Mouse (Mus musculus) cerebellum, adult 9-10 months (tissue): Measurements from ENCODE around the gene Slc25a13.
"Not testable (repeated sequence)": the region's sequence is repeated elsewhere in the genome, so short reads cannot be mapped to it uniquely, and the experiment has no call there.

ENCODE experiments used
- DNase-seq: peaks from one replicate; pipeline ENCODE4 v3.0.0; 2022

Gene Slc25a13

DNA sequence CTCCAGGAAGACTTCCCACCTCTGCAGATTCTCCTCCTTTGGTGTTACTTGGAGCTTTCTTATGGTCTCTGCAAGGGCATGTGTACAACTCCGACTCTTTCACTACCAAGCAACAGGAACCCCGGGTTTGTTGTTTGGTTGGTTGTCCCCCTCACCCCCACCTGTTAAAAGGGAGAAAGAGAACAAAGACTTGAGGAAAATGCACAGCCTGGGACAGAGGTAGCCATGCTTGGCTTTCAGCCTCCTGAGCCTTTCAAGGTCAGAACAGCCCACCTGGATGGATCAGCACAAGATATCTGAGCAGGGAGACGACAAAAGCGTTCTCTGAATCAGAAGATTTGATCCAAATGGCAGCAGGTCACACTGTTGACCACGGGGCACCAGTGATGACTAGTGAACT, 15.0 kb downstream of the Slc25a13 start:
- no peak for DNase-seq

DNA sequence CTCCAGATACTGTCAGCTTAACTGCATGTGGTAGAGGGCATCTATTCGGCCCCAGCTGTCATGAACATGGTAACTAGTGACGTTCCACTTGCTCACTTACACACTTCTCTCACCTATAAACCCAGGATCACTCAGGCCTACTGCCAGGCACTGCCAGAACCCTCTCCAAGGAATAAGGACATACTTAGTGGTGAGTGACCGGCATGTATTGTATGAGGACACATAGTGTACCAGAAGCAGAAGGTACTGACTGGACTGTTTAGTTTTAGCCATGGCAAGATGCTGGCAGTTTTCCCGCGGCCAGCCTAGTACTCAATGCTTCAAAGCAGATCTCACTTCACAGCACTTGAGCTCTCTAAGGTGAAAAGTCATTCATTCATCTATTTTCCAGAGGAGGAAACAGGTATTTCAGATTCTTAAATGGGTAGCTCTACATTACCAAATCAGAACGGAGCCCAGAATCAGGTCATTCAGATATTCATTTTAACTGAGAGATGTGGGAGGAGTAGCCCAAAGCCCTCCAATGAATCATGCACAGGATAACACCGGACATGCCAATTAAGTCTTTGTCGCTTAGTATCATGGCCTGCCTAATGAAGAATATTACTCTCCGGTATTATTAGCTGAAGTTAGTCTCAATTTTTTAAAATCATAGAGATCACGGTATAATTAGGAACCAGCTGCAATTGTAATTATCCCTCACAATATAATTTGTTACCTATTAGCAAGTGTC, 17.7 kb downstream of the Slc25a13 start:
- DNase-seq = no peak

DNA sequence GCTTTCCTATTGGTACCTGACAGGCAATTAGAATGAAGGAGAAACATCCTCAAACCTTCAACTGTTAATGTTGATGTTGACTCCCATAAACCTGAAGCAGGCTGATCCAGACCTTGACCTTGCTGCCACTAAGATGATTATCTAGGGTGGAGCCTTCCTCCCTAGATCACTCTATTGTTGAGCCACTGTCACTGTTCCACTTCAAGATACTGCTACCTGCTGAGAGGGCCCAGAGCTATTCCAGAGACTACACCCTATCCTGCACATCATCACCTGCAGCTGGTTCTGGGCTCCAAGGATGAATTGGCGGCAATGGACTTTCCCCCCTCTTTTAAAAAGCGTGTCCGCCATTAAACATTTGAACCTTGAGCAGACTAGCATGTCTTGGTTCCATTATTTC, 18.9 kb downstream of the Slc25a13 start:
- DNase-seq = not testable (repeated sequence)

DNA sequence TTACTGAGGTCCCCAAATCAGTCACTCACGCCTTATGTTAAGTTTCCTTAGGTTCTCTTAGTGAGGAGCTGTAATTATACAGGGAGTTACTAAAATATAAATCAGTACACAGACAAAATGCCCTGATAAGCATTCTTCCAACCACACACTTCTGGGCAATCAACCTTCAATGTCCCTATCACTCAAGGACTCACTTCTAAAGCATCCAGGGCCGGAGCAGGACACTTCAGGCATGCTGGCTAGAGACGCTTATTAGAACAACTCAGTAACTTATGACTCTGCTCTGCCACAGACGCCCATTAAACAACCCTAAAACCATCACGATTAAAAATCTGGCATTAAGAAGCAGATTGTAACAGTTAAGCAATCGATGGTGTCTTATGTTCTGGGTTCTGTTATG, 19.6 kb downstream of the Slc25a13 start:
- no peak for DNase-seq

DNA sequence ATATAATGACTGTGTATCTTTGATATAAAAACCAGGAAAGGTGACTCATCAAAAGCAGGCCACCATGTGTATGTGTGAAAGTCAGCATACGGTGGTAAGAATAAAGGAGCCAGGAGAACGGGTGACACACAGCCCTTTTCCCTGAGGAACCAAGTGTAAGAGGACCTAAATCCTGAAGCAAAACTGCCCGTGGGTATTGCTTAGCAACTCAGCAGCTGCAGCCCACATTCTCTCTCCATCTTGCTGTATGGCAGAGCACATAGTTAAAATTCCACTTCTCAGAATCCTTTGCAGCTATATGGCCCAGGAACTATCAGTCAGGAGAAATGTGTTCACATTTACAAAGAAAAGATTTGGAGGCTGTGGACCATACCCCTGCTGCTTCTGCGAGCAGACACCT, 20.4 kb downstream of the Slc25a13 start:
- no peak for DNase-seq

DNA sequence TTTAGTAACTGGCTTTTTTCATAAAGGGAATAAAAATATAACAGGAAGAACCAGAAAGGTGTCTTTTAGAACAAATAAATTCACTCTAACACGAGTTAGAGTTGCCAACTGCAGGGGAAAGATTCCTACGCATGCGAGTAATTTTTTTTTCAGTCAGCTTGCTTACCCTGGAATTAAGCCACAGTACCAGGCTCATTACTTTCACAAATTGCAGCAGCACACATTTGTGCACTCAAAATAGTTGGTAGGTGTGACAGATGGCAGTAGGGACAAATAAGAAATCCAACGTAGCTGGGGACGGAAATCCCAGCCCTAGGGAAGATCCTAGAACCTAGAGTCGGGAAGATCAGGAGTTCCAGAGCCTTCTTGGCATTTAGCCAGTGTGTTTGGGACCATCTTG, 22.1 kb downstream of the Slc25a13 start:
- DNase-seq = peak; percentile 23

DNA sequence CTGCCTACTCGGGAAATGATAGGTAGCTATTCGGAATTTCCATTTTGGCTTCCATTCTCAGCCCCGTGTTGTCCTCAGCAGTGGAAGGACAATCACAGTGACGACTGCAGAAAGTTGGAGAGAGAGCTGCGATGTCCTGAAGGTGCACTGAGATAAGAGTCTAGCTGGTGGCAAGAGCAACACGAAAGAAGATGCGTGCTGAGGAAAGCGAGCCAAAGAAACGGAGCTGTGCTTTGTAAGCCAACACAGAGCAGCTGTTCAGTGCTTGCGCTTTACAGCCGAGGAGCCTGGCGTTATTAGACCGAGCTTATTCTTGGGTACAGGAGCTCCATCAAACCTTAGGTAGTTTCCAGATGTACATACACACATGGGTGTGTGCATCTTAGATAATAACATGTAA, 23.1 kb downstream of the Slc25a13 start:
- no peak for DNase-seq

DNA sequence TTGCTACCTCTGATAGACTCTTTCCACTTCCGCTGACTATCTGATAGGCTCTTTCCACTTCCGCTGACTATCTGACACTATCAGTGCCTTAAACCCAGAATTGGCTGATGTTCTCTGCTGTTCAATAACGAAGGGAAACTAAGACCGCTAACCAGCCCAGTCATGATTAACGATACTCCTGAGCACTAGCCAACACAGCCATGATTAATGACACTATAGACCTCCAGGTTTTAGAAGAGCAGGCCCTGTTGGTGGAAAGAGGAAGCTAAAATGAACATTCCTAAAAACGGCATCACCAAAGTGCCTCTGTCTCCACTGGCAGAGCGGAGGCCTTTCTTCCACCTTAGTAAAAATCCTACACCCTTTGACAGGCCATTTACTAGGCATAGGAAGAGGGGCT, 24.6 kb downstream of the Slc25a13 start:
- DNase-seq = no peak

DNA sequence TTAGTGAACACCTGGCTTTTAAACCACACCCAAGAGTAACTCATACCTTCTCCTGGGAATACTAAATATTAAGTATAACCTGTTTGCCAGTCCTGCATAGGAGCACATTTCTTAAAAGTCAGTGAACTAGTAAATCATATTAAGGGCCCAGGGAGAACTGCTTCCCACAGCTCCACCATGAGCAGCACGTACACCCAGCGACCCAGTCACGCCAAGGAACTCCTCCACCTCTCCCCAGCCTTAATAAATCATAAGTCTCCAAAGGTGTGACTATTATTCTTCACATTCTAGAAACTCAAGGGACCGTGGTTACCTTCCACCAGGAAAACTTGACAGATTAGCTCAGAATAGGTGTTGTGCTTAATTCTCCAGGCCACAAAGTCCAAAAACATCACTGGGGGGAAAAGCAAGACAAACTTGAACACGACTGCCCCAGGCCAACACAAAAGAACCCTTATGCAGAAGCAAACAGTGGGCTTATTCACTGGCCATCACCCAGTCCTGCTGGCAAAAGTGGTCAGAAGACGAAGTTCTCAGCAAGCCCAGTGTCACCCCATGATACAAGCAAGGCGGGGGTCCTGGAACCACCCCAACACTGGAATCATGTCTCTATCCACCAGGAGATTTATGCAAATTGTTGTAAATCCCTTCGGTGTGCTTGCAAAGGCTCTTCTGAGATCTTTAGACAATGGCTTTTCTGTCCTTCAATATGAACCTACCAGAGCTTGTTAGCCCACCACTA, 25.2 kb downstream of the Slc25a13 start:
- DNase-seq = peak; percentile 19

DNA sequence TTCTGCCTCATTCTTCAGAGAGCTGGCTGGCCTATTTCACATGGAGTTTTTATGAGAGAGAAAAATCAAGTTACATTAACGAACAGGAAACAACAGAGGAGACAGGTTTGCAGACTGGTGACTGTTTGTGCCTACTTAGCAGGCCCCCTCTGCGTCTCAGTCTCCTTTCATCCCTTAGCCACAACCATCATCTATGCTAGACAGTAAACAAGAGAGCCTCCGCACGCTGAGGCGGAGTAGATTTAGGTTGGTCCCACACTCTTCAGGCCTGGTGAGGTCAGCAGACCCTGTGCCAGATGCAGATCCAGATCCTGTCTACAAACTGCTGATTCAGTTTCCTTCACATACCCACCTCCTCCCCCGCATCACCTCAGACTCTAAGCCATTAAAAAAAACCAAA, 28.0 kb downstream of the Slc25a13 start:
- DNase-seq = no peak

DNA sequence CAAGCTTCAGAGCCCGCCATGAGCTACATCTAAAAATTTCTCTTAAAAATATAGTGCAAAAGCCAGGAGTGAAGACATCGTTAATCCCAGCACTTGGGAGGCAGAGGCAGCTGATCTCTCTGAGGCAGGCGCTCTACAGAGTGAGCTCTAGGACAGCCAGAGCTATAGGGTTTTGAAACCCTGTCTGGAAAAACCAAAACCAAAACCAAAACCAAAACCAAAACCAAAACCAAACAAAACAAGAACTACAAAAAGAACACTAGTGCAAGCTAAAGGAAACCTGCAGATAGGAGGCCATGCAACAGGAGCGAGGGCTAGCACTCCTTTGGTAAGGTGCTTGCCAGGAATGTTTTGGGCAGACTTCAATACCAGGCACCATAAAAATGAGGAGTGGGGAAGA, 30.5 kb downstream of the Slc25a13 start:
- DNase-seq = no peak

DNA sequence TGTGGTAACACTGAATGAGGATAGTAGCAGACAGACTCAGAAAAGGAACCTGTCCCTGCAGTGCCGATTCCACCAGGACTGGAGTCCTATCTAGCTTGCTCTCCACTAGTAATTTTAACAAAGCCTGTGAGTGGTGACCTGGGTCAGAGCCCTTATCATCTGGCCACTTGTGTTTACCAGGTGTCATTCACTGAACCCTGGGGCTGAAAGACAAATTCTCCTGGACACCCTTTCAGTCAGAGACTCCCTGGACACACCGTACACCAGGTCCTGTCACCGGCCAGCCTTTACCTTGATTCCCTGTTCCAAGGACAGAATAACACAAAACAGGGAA, 31.3 kb downstream of the Slc25a13 start:
- DNase-seq = no peak

DNA sequence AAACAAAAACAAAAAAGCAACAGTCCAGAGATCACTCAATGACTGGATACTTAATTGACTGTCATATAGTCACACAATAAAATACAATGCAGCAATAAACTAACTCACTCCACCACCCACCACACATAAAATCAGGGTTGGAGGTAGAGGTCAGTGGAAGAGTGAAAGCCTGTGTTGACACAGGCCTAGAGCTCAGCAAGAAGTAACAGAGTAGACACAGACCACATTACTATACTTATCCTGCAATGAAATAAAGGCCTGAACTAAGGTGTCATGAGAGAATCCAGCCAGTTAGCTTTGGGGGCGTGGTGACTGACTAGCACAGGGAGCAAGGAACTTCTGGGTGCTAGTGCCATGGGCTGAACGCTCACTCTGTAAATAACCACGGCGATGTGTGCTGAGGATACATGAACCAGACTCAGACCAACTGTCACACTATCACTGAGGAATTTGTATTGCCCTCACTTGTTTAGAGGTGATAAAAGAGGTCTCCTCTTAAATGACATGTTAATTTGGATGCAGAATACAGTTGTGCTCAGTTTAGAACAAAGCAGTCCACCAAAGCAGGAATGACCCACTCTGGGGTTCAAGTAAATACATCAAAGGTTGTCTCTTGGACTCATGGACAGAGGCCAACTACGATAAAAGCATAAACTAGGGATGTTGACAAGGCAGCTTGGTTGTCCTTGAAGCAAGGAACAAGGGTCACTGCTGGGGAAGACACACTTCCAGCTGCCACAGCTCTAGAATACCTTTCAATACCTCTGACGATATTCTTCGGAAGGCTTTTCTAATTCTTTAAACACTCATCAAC, 31.8 kb downstream of the Slc25a13 start:
- no peak for DNase-seq

DNA sequence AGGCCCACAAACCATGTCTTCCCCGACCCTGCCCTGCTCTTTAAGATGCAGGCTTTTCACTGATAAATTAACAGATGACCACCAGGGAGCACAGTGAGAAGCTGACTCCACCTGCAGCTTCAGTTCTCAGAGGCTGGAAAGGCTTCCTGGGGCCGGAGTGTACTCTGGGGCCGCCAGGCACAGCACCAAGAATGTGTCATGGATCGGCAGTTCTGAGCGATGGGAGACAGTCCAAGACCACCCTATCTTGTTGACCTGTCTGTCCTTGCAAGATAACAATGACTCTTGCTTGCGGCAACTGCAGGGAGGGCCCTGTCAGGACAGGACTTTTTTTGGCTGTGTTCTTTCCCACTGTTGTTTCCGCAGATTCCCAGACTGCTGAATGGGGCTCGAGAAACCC, 33.4 kb downstream of the Slc25a13 start:
- DNase-seq = no peak

DNA sequence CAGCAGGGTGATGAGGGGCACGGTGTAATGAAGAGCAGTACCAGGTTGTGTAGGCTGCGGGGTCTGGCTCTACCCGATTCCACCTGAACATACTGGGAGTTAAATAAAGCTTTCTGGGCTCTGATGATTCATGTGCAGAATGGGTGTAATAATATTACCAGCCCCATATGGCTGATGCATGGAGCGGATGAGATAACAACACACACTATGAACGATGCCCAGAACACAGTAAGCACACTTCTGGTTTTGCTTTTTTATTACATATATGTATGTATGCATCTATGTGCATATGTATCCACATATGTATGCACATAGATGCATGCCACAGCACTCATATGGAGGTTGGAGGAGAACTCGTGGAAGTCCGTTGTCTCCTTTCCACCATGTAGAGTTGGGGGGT, 34.8 kb downstream of the Slc25a13 start:
- DNase-seq = no peak

DNA sequence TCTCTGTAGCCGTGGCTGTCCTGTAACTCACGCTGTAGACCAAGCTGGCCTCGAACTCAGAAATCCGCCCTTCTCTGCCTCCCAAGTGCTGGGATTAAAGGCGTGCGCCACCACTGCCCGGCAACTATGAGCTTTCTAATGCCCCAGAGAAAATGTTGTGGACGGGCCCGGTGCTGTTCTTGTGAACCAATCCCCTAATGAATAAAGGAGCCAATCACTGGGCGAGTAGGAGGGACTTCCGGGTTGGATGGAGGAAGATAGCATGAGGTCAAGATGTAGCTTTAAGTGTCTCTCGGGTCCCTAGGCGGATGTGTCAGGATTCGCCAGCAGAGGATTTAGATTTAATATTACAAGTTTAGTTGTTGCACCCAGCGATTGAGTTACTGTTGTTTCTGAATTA, 38.6 kb downstream of the Slc25a13 start:
- not testable (repeated sequence) for DNase-seq

DNA sequence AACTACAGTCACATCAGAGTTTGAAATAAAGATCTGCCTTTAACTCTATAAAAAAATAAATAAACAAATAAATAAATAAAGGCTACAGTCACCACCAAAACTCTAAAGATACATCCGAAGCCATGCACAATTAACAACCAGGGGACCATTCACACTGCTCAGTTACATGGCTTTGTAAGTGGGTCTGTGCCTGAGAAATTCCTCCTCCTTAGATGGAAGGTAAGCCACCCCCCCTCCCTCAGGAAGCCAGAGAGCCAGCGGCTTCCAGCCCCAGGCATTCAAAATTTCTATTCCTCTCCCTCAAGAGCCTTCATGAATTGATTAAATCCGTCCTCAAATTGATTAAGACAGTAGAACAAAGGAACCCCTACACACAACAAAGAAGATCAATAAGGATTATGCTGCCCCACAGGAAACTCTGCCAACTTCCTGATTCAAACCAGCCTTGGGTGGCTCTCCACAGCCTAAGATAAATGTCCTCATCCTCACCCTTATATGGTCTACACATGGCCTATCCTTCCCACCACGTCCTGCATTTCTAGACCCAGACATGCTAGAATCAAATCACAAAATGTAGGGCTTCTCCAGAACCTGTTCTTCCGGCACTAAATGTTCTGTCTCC, 41.5 kb downstream of the Slc25a13 start:
- no peak for DNase-seq

DNA sequence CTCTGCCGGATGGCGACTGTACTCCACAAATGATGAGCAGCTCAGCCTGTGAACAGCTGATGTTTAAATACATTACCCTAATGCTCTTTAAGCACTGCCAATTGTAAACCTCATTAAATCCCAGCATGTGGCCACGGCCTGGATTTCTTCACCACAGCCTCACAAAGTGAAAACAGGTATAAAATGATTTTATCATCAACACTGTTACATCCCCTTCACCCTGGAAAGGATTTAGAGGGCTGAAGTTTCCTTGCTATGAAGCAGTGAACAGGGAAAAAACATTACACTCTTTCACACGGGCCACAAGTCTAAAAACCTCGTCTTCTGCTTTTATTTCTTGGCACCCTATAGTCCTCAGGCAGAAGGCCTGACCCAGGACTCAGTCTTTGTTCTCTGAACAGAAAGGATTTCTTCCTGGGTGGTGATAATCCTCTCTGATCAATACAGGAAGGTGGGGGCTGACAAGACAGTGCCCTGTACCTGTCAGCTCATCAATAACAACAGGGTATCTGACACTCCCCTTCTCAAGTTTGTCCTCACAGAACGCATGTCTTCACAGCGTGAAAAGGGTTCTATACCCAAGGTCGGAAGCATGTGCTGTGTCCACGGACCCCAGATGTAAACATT, 42.9 kb downstream of the Slc25a13 start:
- DNase-seq = no peak

DNA sequence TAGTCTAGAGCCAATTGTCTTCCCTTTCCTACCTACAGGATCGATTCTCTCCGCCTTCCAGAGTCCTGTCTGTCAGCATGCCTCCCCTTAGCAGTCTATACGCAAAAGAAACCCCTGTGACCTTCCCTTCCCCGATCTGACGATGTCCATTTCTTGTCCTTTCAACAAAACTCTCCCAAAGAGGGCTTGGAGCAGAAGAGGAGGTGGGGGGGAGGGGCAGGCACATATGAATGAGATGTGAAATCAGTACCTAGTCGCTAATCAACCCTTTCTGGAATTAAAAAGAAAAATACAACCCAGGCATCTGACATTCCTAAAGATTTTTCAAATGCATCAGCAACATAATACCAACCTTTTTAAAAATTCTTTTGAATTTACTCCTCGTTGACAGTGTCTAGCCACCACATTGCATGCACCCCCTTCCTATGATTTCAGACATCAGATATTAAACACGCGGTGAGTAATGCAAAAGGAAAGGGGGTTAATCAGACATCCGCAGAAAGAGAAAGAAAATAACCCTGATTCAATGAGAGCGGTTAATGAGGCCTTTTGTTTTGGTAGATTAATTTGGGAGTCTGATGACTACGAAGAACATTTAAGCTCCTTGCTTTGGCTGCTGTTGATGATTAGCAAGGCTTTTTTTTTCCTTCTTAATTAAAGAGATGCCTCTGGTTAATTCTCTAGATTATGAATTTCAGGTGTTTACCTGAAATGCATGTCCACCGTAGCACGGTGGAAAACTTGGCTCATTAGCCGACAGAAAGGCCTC, 43.6 kb downstream of the Slc25a13 start:
- no peak for DNase-seq

DNA sequence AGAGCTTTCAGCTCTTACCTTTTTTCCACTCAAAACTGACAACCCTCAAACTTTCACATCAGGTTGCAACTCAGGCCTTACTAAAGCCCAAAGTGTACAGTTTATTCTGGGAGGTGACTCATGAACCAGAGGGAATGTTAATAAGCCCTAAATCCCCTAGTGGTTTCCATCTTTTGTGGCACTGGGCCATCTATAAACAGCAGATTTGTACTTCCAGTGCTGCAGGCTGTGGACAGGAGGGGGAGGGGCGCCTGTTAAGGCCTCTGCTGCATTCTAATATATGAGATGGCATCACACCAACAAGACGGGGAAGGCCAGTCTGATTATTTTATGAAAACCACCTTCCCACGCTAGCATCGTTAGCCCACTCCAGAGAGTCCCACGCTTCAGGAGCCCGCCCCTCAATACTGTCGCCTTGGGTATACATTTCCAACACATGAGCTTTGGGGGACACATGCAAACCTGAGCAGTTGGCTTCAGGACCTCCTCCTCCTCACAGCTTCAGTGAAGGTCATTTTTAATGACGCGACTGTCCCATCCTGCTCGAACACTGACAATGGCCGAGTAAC, 48.3 kb downstream of the Slc25a13 start:
- no peak for DNase-seq

DNA sequence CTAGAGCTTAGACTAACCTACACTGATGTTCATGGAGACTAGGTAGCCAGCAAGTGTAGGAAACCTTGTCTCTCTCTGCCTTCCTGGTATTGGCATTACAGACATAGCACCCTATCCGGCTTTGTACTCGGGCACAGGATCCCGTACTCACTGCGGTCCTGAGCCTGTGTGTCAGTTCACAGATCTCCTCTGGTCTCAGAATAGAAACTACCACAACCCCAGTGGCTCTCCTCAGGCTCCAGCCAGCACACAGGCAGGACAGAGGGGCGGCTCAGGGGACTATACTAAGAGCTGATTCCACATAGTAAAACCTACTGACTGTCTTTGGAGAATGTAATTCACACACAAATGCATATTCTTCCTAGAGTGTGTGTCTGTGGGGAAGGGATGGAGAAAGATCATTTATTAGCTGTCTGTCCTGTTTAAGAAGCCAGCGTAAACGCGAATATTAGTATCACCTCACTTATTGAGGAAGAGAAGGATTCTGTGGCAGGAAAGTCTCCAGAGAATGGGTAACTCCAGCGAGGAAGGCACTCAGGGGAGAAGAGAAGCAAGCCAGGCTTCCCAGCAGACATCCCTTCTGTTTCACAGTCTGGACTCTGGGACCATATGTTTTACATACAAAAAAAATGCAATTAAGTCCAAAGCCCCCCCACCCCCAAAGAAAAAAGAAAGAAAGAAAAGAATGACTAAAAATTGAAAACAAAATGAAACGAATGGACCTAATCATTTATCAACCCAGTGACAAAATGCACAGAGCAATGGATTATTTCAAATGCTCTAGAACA, 49.4 kb downstream of the Slc25a13 start:
- no peak for DNase-seq
